Comparison of ENCODE assay signal across 8 mouse cellular contexts in genomic region chr14:55743711-55744110, GRCm38 (mm10). TPM values are rescaled to one million over a fixed set of nuclear protein-coding genes. Genes with fewer than 3 reads are reported as not detected.
DNase-seq lines count a peak whose midpoint lies in the region; ATAC-seq and TF ChIP-seq lines count a peak whose summit lies in the region.

No protein-coding gene starts in this region.

- ATAC-seq in forebrain, embryonic 16.5 days: peak; percentile 70
- ATAC-seq in lung, embryonic 14.5 days (ENCODE audit: insufficient read depth): peak; percentile 71

- no peak overlapping the region for H3K4me3 ChIP-seq in E14TG2a.4 (replicated peaks; ENCODE audit: low read length)
- H3K4me3 ChIP-seq in forebrain, embryonic 16.5 days (replicated peaks; ENCODE audit: low read length): no peak overlapping the region
- H3K4me3 ChIP-seq in lung, embryonic 14.5 days (ENCODE audit: low read depth, low read length): 0 out of 2 replicates have a peak overlapping the region, but pooled peaks have one; percentile 8
- H3K4me3 ChIP-seq in olfactory bulb, adult 2 months (ENCODE audit: insufficient read depth, low read depth, low read length): no peak overlapping the region

- 22% methylated on average over 10 of the region's 10 CpGs for WGBS in forebrain, embryonic 16.5 days
- 17% methylated on average over 10 of the region's 10 CpGs for WGBS in lung, embryonic 14.5 days
- 12% methylated on average over 10 of the region's 10 CpGs for whole genome bisulfite sequencing in olfactory bulb, adult 2 months

- intact Hi-C loops in heart, postnatal 25 days (cut with DNase I): loop anchor here (2.0 kb wide), 1 partner anchor 115 kb away; no protein-coding TSS in a partner anchor

- no peak for TF ChIP-seq POLR2A in olfactory bulb, adult 2 months (IDR thresholded peaks at IDR 0.05; ENCODE audit: insufficient read depth, low read depth, low read length)

- H3K4me2 ChIP-seq in forebrain, embryonic 16.5 days (ENCODE audit: low read length): 0 out of 2 replicates have a peak overlapping the region, but pooled peaks have one; percentile 16
- H3K4me2 ChIP-seq in lung, embryonic 14.5 days: peak overlapping the region; percentile 35

- H3K4me1 ChIP-seq in E14TG2a.4 (replicated peaks; ENCODE audit: low read depth, low read length): peaks cover 41% of the 10 kb centered on the region
- peaks cover 31% of the 10 kb centered on the region for H3K4me1 ChIP-seq in forebrain, embryonic 16.5 days (replicated peaks; ENCODE audit: control insufficient read depth, insufficient read depth, low read length)
- peaks cover 7% of the 10 kb centered on the region; the same call in 1 of the 2 replicates for H3K4me1 ChIP-seq in lung, embryonic 14.5 days (ENCODE audit: insufficient read depth)
- peaks cover 12% of the 10 kb centered on the region for H3K4me1 ChIP-seq in olfactory bulb, adult 2 months (ENCODE audit: control insufficient read depth, insufficient read depth, low read length)

- H3K27ac ChIP-seq in forebrain, embryonic 16.5 days (ENCODE audit: low read length): no peak overlapping the region
- H3K27ac ChIP-seq in lung, embryonic 14.5 days (ENCODE audit: low read depth): no peak overlapping the region
- no peak overlapping the region for H3K27ac ChIP-seq in olfactory bulb, adult 2 months (ENCODE audit: insufficient read depth, low read depth, low read length)

- H3K36me3 ChIP-seq in E14TG2a.4 (ENCODE audit: insufficient read depth, low read length): peaks cover 56% of the 10 kb centered on the region
- peaks cover 7% of the 10 kb centered on the region for H3K36me3 ChIP-seq in forebrain, embryonic 16.5 days (ENCODE audit: control insufficient read depth, insufficient read depth)
- H3K36me3 ChIP-seq in lung, embryonic 14.5 days (ENCODE audit: insufficient read depth): peaks cover 51% of the 10 kb centered on the region

- peak; percentile 67 for DNase-seq in cerebellum, adult 11-12 months
- peak; percentile 64 for DNase-seq in heart, postnatal 25 days (ENCODE audit: low spot score)
- DNase-seq in layer of hippocampus, adult 18-20 months (ENCODE audit: low spot score in 2 of 2): peak; percentile 58 to 92
- DNase-seq in lung, embryonic 14.5 days: peak; percentile 96
- peak; percentile 65 to 74 for DNase-seq in thymus, adult 18-20 months

- H3K9ac ChIP-seq in forebrain, embryonic 16.5 days (replicated peaks; ENCODE audit: low read depth, low read length): no peak overlapping the region; the same call in 1 of the 2 replicates
- no peak overlapping the region for H3K9ac ChIP-seq in lung, embryonic 14.5 days

- H3K27me3 ChIP-seq in E14TG2a.4 (ENCODE audit: insufficient read depth, low read length): no peaks in the 10 kb centered on the region
- no peaks in the 10 kb centered on the region for H3K27me3 ChIP-seq in forebrain, embryonic 16.5 days (replicated peaks; ENCODE audit: control insufficient read depth, insufficient read depth, low read length)
- no peaks in the 10 kb centered on the region for H3K27me3 ChIP-seq in lung, embryonic 14.5 days (ENCODE audit: insufficient read depth, low read length)

- peak; percentile 99 for TF ChIP-seq CTCF in E14TG2a.4 (conservative IDR thresholded peaks at IDR 0.05; ENCODE audit: low read length)
- TF ChIP-seq CTCF in lung, embryonic 14.5 days (IDR thresholded peaks at IDR 0.05; ENCODE audit: low read depth): peak; percentile 98
- peak; percentile 72 for TF ChIP-seq CTCF in olfactory bulb, adult 2 months (IDR thresholded peaks at IDR 0.05; ENCODE audit: insufficient read depth, low read depth, low read length)

- no peaks in the 10 kb centered on the region for H3K9me3 ChIP-seq in E14TG2a.4 (ENCODE audit: low read length)
- no peaks in the 10 kb centered on the region for H3K9me3 ChIP-seq in forebrain, embryonic 16.5 days (ENCODE audit: control insufficient read depth, low read length)
- no peaks in the 10 kb centered on the region for H3K9me3 ChIP-seq in lung, embryonic 14.5 days (ENCODE audit: low read depth, low read length)

RNA-seq across cellular contexts. Expression of gene Dhrs1, which starts 1.8 kb away (rescaled TPM):
- polyA plus RNA-seq in forebrain, embryonic 16.5 days (2015; fragmentation: Nextera tagmentation; extraction: Ambion mirVana): 81.9 and 83.5 TPM in 2 replicates
- total RNA-seq in heart, postnatal 25 days (2021): 10 to 100 TPM; 43.7 to 47.0 TPM
- 10 to 100 TPM; 83.2 to 98.7 TPM for total RNA-seq in layer of hippocampus, adult 18-20 months (2021)
- 76.7 and 79.9 TPM in 2 replicates for polyA plus RNA-seq in lung, embryonic 14.5 days (2014; fragmentation: Nextera tagmentation; extraction: Ambion mirVana)
- polyA plus RNA-seq in olfactory bulb, adult 2 months (2012; ENCODE audit: insufficient read depth, insufficient read length, low replicate concordance, missing spikeins): not detected in 2 replicates

RNA-seq across cellular contexts. Expression of gene Nop9, which starts 1.8 kb away (rescaled TPM):
- polyA plus RNA-seq in forebrain, embryonic 16.5 days (2015; fragmentation: Nextera tagmentation; extraction: Ambion mirVana): 36.4 and 46.0 TPM in 2 replicates
- total RNA-seq in heart, postnatal 25 days (2021): 10 to 100 TPM in 1 of 2 experiments, 1 to 10 TPM in 1; 7.8 to 11.1 TPM
- total RNA-seq in layer of hippocampus, adult 18-20 months (2021): 10 to 100 TPM; 11.7 to 14.5 TPM
- polyA plus RNA-seq in lung, embryonic 14.5 days (2014; fragmentation: Nextera tagmentation; extraction: Ambion mirVana): 48.7 and 50.6 TPM in 2 replicates
- not detected in 2 replicates for polyA plus RNA-seq in olfactory bulb, adult 2 months (2012; ENCODE audit: insufficient read depth, insufficient read length, low replicate concordance, missing spikeins)

RNA-seq across cellular contexts. Expression of gene Cideb, which starts 14.5 kb away (rescaled TPM):
- polyA plus RNA-seq in forebrain, embryonic 16.5 days (2015; fragmentation: Nextera tagmentation; extraction: Ambion mirVana): 0.21 TPM in 1 of 2 replicates, not detected in the other
- under 1 TPM; 0.56 to 0.83 TPM for total RNA-seq in heart, postnatal 25 days (2021)
- 1 to 10 TPM; 1.7 to 2.2 TPM for total RNA-seq in layer of hippocampus, adult 18-20 months (2021)
- 0.36 and 0.38 TPM in 2 replicates for polyA plus RNA-seq in lung, embryonic 14.5 days (2014; fragmentation: Nextera tagmentation; extraction: Ambion mirVana)
- polyA plus RNA-seq in olfactory bulb, adult 2 months (2012; ENCODE audit: insufficient read depth, insufficient read length, low replicate concordance, missing spikeins): not detected in 2 replicates

RNA-seq across cellular contexts. Expression of gene Ltb4r2, which starts 17.5 kb away (rescaled TPM):
- 0.21 and 0.38 TPM in 2 replicates for polyA plus RNA-seq in forebrain, embryonic 16.5 days (2015; fragmentation: Nextera tagmentation; extraction: Ambion mirVana)
- under 1 TPM; 0.06 to 0.13 TPM for total RNA-seq in heart, postnatal 25 days (2021)
- under 1 TPM; 0.12 to 0.13 TPM for total RNA-seq in layer of hippocampus, adult 18-20 months (2021)
- 0.19 and 0.70 TPM in 2 replicates for polyA plus RNA-seq in lung, embryonic 14.5 days (2014; fragmentation: Nextera tagmentation; extraction: Ambion mirVana)
- polyA plus RNA-seq in olfactory bulb, adult 2 months (2012; ENCODE audit: insufficient read depth, insufficient read length, low replicate concordance, missing spikeins): not detected in 2 replicates

RNA-seq across cellular contexts. Expression of gene Rabggta, which starts 21.6 kb away (rescaled TPM):
- 52.6 and 53.3 TPM in 2 replicates for polyA plus RNA-seq in forebrain, embryonic 16.5 days (2015; fragmentation: Nextera tagmentation; extraction: Ambion mirVana)
- 10 to 100 TPM; 13.0 to 13.4 TPM for total RNA-seq in heart, postnatal 25 days (2021)
- total RNA-seq in layer of hippocampus, adult 18-20 months (2021): 10 to 100 TPM; 43.7 to 45.7 TPM
- 25.6 and 29.5 TPM in 2 replicates for polyA plus RNA-seq in lung, embryonic 14.5 days (2014; fragmentation: Nextera tagmentation; extraction: Ambion mirVana)
- not detected in 2 replicates for polyA plus RNA-seq in olfactory bulb, adult 2 months (2012; ENCODE audit: insufficient read depth, insufficient read length, low replicate concordance, missing spikeins)

Comparison
In these comparisons a context has a peak if more than half of its experiments do, and no peak if none do; other contexts are left out.
1. RNA of gene Nop9, which starts 1.8 kb away (polyA plus RNA-seq): 48.7 to 50.6 TPM in lung, embryonic 14.5 days and 36.4 to 46.0 TPM in forebrain, embryonic 16.5 days; not detected in olfactory bulb, adult 2 months; every median in the first group is over 10 times any median in the second.
2. Peak in every context shown above with its lines, with median percentiles within 50 percentile points of each other: CTCF ChIP-seq and DNase-seq.